Mouse (Mus musculus) gastrocnemius, postnatal 4 days (tissue): Measurements from ENCODE around the gene Dll3. TPM values are rescaled to one million over a fixed set of nuclear protein-coding genes. Genes with fewer than 3 reads are reported as not detected.
"Not testable (repeated sequence)": the region's sequence is repeated elsewhere in the genome, so short reads cannot be mapped to it uniquely, and the experiment has no call there.

Experiments
- DNase-seq, 2 experiments: peaks; one replicate each; pipeline ENCODE4 v3.0.0; 2021 to 2022; ENCODE audit warnings: low spot score in 2 of 2, mixed read lengths in 2 of 2
- total RNA-seq, 2 experiments: library from RNA; stranded (reverse); gene quantifications; 2 replicates each; pipeline ENCODE4 v1.2.3; 2021

Dll3 gene
- total RNA-seq, 2 experiments from 2014 or later, result not detected

DNA sequence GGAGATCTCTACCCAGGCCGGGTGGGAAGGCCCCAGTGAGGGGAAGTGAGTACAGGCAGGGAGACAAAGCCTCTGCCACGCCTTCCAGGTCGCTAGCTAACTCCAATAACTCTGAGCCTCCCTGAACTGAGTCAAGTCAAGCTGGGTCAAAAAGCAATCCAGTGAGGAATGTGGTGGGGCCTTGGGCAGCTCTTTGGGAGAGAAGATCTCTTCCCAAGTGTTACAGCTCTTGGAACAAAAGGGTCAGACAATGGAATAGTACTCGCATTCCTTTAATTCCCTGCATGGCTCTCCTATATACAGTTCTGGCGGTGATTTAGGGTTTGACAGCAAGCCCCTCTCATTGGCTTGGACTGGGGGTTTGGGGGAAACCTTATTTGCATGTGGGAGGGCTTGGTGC is 39.2 kb downstream of the Dll3 start:
- DNase-seq, result no peak

DNA sequence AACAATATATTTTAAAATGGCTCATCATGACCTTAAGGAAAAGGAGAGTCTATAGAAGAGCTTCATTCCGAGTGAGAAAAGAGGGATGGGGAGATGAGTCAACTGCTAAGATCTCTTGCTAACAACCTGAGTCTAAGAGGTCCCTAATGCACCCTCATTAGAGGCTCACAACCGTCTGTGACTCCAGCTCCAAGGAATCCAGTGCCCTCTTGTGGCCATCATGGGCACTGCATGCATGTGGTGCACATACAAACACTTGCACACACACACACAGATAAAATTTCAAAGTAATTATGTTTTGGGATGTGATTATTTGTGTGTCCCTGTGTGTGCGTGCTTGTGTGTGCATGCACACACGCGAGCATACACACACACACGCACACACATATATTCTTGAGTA is 46.6 kb downstream of the Dll3 start:
- DNase-seq, result no peak

- DNase-seq, result no peak
Observed at GRCm38 (mm10) chr7:28254591-28254990, 47.4 kb downstream of the Dll3 start.

DNA sequence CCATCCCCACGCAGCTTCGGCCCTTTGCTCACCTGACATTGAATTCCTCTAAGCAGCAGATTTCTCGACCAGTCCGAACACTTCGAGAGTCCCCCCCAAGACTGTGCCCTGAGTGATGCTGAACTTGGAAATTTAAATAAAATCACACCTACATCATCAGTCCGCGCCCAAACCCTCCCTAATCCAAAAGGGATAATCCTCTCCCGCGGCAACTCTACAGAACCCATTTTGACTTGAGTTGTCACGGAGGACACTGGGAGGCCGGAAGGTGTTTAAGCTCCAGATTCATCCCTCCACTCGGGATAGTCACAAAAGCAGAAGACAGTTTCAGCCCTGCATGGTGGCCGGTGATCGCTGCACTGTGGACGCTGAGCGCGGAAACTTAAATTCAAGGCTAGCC is 50.1 kb downstream of the Dll3 start:
- no peak for DNase-seq

DNA sequence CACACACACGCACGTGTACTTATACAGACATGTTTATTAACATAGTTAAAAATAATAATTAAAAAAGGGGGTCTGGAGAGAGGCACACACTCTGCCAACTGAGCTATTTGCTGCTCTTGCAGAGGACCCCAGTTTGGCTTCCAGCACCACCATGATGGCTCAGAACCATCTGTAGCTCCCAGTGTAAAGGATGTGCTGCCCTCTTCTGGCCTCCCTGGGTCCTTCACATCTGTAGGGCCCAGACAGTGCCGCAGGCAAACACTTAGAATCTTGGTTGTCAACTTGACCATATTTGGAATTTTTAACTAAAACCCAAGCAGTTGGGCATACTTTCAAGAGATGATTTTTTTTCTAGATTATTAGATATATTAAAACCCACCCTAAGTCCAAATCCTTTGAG is 53.1 kb downstream of the Dll3 start:
- no peak for DNase-seq

DNA sequence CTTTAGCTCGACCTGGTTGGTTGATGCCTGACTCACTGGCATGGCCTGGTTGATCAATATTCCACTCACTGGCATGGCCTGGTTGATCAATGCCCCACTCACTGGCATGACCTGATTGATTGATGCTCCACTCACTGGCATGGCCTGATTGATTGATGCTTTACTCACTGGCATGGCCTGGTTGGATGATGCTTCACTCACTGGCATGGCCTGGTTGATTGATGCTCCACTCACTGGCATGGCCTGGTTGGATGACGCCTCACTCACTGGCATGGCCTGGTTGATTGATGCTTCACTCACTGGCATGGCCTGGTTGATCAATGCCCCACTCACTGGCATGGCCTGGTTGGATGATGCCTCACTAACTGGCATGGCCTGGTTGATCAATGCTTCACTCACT is 58.1 kb downstream of the Dll3 start:
- not testable (repeated sequence) for DNase-seq

Other genes starting within 250 kb of the Dll3 start
- gene Fcgbp, start 231.0 kb downstream of the Dll3 start, total RNA-seq, result under 1 TPM in 1 of 2 experiments, not detected in 1; 0.05 TPM
- not detected for gene 9530053A07Rik, start 172.8 kb downstream of the Dll3 start, total RNA-seq
- 10 to 100 TPM; 61.2 to 64.8 TPM for gene Fbl, start 132.5 kb downstream of the Dll3 start, total RNA-seq
- gene Dyrk1b, start 122.8 kb downstream of the Dll3 start, total RNA-seq, result 100 to 1,000 TPM; 118 to 131 TPM
- gene Eid2, start 34.4 kb downstream of the Dll3 start, total RNA-seq, result 10 to 100 TPM; 23.0 to 26.4 TPM
- 10 to 100 TPM; 10.7 to 12.0 TPM for gene Eid2b, start 24.5 kb downstream of the Dll3 start, total RNA-seq
- gene Selenov, start 11.1 kb downstream of the Dll3 start, total RNA-seq, result not detected
- gene Timm50, start 9.8 kb upstream of the Dll3 start, total RNA-seq, result 10 to 100 TPM; 48.9 to 50.0 TPM
- 10 to 100 TPM; 76.6 to 78.9 TPM for gene Supt5, start 36.5 kb upstream of the Dll3 start, total RNA-seq
- gene Rps16, start 48.4 kb upstream of the Dll3 start, total RNA-seq, result 1,000 to 10,000 TPM; 1,034 to 1,195 TPM
- 10 to 100 TPM; 41.9 to 42.8 TPM for gene Plekhg2, start 70.4 kb upstream of the Dll3 start, total RNA-seq
- 1 to 10 TPM; 8.5 to 9.9 TPM for gene Zfp36, start 78.0 kb upstream of the Dll3 start, total RNA-seq
- gene Med29, start 90.5 kb upstream of the Dll3 start, total RNA-seq, result 10 to 100 TPM; 23.7 to 25.1 TPM
- gene Paf1, start 90.7 kb upstream of the Dll3 start, total RNA-seq, result 10 to 100 TPM; 41.2 to 55.6 TPM
- gene Gmfg, start 135.2 kb upstream of the Dll3 start, total RNA-seq, result 10 to 100 TPM; 16.1 to 16.2 TPM
- 1 to 10 TPM; 3.3 to 3.6 TPM for gene Lrfn1, start 149.7 kb upstream of the Dll3 start, total RNA-seq
- gene Ifnl2, start 208.2 kb upstream of the Dll3 start, total RNA-seq, result not detected
- gene Ifnl3, start 220.6 kb upstream of the Dll3 start, total RNA-seq, result not detected
- not detected for gene Sycn, start 238.6 kb upstream of the Dll3 start, total RNA-seq
- gene Nccrp1, start 245.0 kb upstream of the Dll3 start, total RNA-seq, result not detected